Mouse (Mus musculus): ENCODE results near the gene Odf3l1. TPM values are rescaled to one million over a fixed set of nuclear protein-coding genes. Genes with fewer than 3 reads are reported as not detected.

Odf3l1 gene
- polyA plus RNA-seq, 1 experiment from 2014 or later = 0.62 TPM

GRCm38 (mm10) chr9:56882283-56882682, 17.8 kb upstream of the Odf3l1 start:
- WGBS = 53% methylated on average over 4 of the region's 4 CpGs
- Histone ChIP-seq H3K9ac (no peak overlapping the region), H3K4me3 (no peak overlapping the region), H3K36me3 (peaks cover 32% of the 10 kb centered on the region; the same call in 1 of the 2 replicates), H3K27ac (peak overlapping the region; percentile 73), H3K27me3 (no peaks in the 10 kb centered on the region), H3K4me1 (replicated peaks) (peaks cover 48% of the 10 kb centered on the region), H3K4me2 (no peak overlapping the region), H3K9me3 (replicated peaks) (no peaks in the 10 kb centered on the region)
- no peak for ATAC-seq (replicated peaks; ENCODE audit: insufficient number of reproducible peaks, insufficient read depth, low FRiP score, low read depth)

DNA sequence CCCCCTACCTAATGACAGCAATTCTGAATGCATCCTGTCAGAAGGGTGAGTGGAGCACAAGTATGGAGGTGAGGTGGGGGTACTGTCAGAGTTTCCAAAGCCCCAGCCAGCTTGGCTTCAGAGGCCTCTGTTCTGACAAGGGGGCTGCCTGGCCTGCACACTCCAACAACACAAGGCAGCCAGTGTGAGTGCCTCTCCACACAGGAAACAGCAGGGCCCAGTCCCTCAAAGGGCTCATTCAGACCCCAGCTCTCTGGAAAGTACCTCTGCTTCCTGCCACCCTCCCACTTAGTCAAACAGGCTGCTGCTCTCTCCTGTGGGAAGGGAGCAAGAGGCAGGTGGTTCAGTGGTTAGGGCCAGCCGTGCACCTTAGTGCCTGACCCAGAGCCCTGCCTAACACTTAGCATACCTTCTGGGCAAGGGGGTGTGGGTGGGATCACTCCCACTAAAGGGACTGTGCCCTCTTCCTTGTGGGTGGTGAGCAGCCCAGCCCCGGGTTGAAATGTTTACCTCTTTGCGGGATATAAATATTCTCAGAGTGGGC, 17.1 kb upstream of the Odf3l1 start:
- peaks cover 54% of the 10 kb centered on the region for H3K4me1 ChIP-seq (replicated peaks)
- H3K4me3 ChIP-seq = no peak overlapping the region
- H3K9ac ChIP-seq = no peak overlapping the region

DNA sequence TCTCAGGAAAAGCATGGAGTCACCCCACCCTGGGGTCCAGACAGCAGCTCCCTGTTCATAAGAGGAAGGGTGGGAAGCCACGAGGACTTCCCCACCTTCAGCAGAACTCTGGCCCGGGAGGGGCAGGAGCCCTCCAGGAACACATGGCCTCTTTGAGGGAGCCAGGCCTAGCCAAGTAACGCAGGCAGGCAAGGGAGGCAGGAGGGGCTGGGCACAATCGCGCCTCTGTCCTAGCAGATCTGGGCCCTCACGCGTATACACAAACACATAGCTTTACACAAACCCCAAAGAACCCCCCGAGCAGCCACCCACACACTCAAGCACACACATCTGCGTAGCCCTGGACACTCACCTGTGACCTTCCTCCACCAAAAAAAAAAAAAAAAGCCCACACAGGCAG, 16.3 kb upstream of the Odf3l1 start:
- Histone ChIP-seq H3K4me2 (no peak overlapping the region), H3K4me1 (replicated peaks) (peaks cover 59% of the 10 kb centered on the region), H3K9me3 (replicated peaks) (no peaks in the 10 kb centered on the region), H3K36me3 (peaks cover 17% of the 10 kb centered on the region; the same call in 1 of the 2 replicates), H3K27me3 (no peaks in the 10 kb centered on the region), H3K27ac (peak overlapping the region; percentile 13), H3K4me3 (no peak overlapping the region), H3K9ac (no peak overlapping the region)
- 68% methylated on average over 9 of the region's 9 CpGs for WGBS
- no peak for ATAC-seq (replicated peaks; ENCODE audit: insufficient number of reproducible peaks, insufficient read depth, low FRiP score, low read depth)

More for the DNA sequence above, 17.1 kb upstream of the Odf3l1 start:
- Histone ChIP-seq H3K36me3 (peaks cover 26% of the 10 kb centered on the region; the same call in 1 of the 2 replicates), H3K9me3 (replicated peaks) (no peaks in the 10 kb centered on the region), H3K4me2 (no peak overlapping the region), H3K27me3 (no peaks in the 10 kb centered on the region), H3K27ac (peak overlapping the region; percentile 73)
- WGBS = 64% methylated on average over 3 of the region's 3 CpGs
- ATAC-seq (replicated peaks; ENCODE audit: insufficient number of reproducible peaks, insufficient read depth, low FRiP score, low read depth) = peak; percentile 37; the same call in 1 of the 2 replicates

- Histone ChIP-seq H3K9ac (no peak overlapping the region), H3K4me1 (replicated peaks) (peaks cover 68% of the 10 kb centered on the region), H3K27ac (no peak overlapping the region), H3K36me3 (no peaks in the 10 kb centered on the region), H3K9me3 (replicated peaks) (no peaks in the 10 kb centered on the region), H3K27me3 (no peaks in the 10 kb centered on the region), H3K4me3 (no peak overlapping the region), H3K4me2 (no peak overlapping the region)
- 71% methylated on average over 5 of the region's 5 CpGs for WGBS
- no peak for ATAC-seq (replicated peaks; ENCODE audit: insufficient number of reproducible peaks, insufficient read depth, low FRiP score, low read depth)
Observed at GRCm38 (mm10) chr9:56877284-56877683, 12.8 kb upstream of the Odf3l1 start.

GRCm38 (mm10) chr9:56876784-56877183, 12.3 kb upstream of the Odf3l1 start:
- Histone ChIP-seq H3K27ac (peak overlapping the region; percentile 16; the same call in 1 of the 2 replicates), H3K36me3 (no peaks in the 10 kb centered on the region), H3K4me2 (no peak overlapping the region), H3K4me1 (replicated peaks) (peaks cover 68% of the 10 kb centered on the region), H3K9ac (no peak overlapping the region), H3K9me3 (replicated peaks) (no peaks in the 10 kb centered on the region), H3K4me3 (no peak overlapping the region), H3K27me3 (no peaks in the 10 kb centered on the region)
- no peak for ATAC-seq (replicated peaks; ENCODE audit: insufficient number of reproducible peaks, insufficient read depth, low FRiP score, low read depth)
- WGBS = 38% methylated on average over 9 of the region's 9 CpGs

GRCm38 (mm10) chr9:56873097-56873496, 8.6 kb upstream of the Odf3l1 start:
- peaks cover 77% of the 10 kb centered on the region for H3K4me1 ChIP-seq (replicated peaks)
- 0 out of 2 replicates have a peak overlapping the region, but pooled peaks have one; percentile 11 for H3K9ac ChIP-seq
- H3K27me3 ChIP-seq = no peaks in the 10 kb centered on the region
- H3K4me2 ChIP-seq = no peak overlapping the region; the same call in 1 of the 2 replicates
- no peak overlapping the region for H3K4me3 ChIP-seq
- H3K36me3 ChIP-seq = no peaks in the 10 kb centered on the region
- ATAC-seq (replicated peaks; ENCODE audit: insufficient number of reproducible peaks, insufficient read depth, low FRiP score, low read depth) = no peak
- no peaks in the 10 kb centered on the region for H3K9me3 ChIP-seq (replicated peaks)
- 25% methylated on average over 1 of the region's 1 CpGs for WGBS
- H3K27ac ChIP-seq = peak overlapping the region; percentile 87

GRCm38 (mm10) chr9:56872105-56872903, 7.8 kb upstream of the Odf3l1 start:
- no peaks in the 10 kb centered on the region for H3K27me3 ChIP-seq
- no peak for ATAC-seq (replicated peaks; ENCODE audit: insufficient number of reproducible peaks, insufficient read depth, low FRiP score, low read depth)
- peaks cover 85% of the 10 kb centered on the region for H3K4me1 ChIP-seq (replicated peaks)
- WGBS = 72% methylated on average over 5 of the region's 5 CpGs
- H3K27ac ChIP-seq = peak overlapping the region; percentile 87
- H3K9me3 ChIP-seq (replicated peaks) = no peaks in the 10 kb centered on the region
- H3K4me2 ChIP-seq = no peak overlapping the region
- peak overlapping the region; percentile 11; the same call in 1 of the 2 replicates for H3K9ac ChIP-seq
- H3K4me3 ChIP-seq = no peak overlapping the region
- no peaks in the 10 kb centered on the region for H3K36me3 ChIP-seq

DNA sequence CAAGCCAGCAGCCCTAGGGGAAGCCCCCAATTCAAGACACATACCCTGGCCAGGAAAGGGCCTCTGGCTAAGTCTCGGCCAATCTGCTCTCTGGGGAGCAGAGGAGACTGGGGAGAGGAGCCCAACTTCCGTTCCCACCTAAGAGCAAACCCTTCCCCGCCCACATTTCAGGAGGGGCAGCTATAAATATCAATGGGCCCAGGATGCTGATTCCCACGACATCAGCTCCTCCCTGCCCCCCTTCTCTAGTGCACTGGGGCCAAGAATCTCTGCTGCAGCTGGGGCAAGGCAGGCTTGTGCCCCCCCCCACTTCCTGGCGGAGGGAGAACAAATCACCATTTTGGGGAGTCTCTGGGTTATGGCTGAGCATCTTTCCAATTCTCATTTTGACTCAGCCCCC, 6.7 kb upstream of the Odf3l1 start:
- H3K4me2 ChIP-seq = peak overlapping the region; percentile 56
- no peaks in the 10 kb centered on the region for H3K27me3 ChIP-seq
- H3K4me1 ChIP-seq (replicated peaks) = peaks cover 83% of the 10 kb centered on the region
- no peak overlapping the region; the same call in 1 of the 2 replicates for H3K4me3 ChIP-seq
- no peaks in the 10 kb centered on the region for H3K36me3 ChIP-seq
- 10% methylated on average over 5 of the region's 5 CpGs for WGBS
- no peaks in the 10 kb centered on the region for H3K9me3 ChIP-seq (replicated peaks)
- H3K27ac ChIP-seq = peak overlapping the region; percentile 87
- peak overlapping the region; percentile 3; the same call in 1 of the 2 replicates for H3K9ac ChIP-seq
- peak; percentile 27; the same call in 1 of the 2 replicates for ATAC-seq (replicated peaks; ENCODE audit: insufficient number of reproducible peaks, insufficient read depth, low FRiP score, low read depth)

GRCm38 (mm10) chr9:56870778-56871177, 6.3 kb upstream of the Odf3l1 start:
- 19% methylated on average over 10 of the region's 10 CpGs for WGBS
- Histone ChIP-seq H3K27ac (peak overlapping the region; percentile 87), H3K9ac (peak overlapping the region; percentile 3; the same call in 1 of the 2 replicates), H3K4me1 (replicated peaks) (peaks cover 85% of the 10 kb centered on the region), H3K4me2 (peak overlapping the region; percentile 56), H3K4me3 (no peak overlapping the region; the same call in 1 of the 2 replicates), H3K27me3 (no peaks in the 10 kb centered on the region), H3K9me3 (replicated peaks) (no peaks in the 10 kb centered on the region), H3K36me3 (no peaks in the 10 kb centered on the region)
- no peak for ATAC-seq (replicated peaks; ENCODE audit: insufficient number of reproducible peaks, insufficient read depth, low FRiP score, low read depth)

- Histone ChIP-seq H3K4me3 (no peak overlapping the region), H3K9me3 (replicated peaks) (no peaks in the 10 kb centered on the region), H3K4me1 (replicated peaks) (peaks cover 86% of the 10 kb centered on the region), H3K9ac (no peak overlapping the region), H3K27me3 (no peaks in the 10 kb centered on the region), H3K27ac (peak overlapping the region; percentile 28; the same call in 1 of the 2 replicates), H3K4me2 (no peak overlapping the region), H3K36me3 (no peaks in the 10 kb centered on the region)
- 58% methylated on average over 13 of the region's 13 CpGs for WGBS
- no peak for ATAC-seq (replicated peaks; ENCODE audit: insufficient number of reproducible peaks, insufficient read depth, low FRiP score, low read depth)
Observed at GRCm38 (mm10) chr9:56869552-56869951, 5.1 kb upstream of the Odf3l1 start.

GRCm38 (mm10) chr9:56868292-56868691, 3.8 kb upstream of the Odf3l1 start:
- WGBS = 18% methylated on average over 6 of the region's 6 CpGs

More at GRCm38 (mm10) chr9:56868292-56868691, 3.8 kb upstream of the Odf3l1 start:
- Histone ChIP-seq H3K4me3 (peak overlapping the region; percentile 63), H3K4me2 (peak overlapping the region; percentile 67), H3K4me1 (replicated peaks) (peaks cover 86% of the 10 kb centered on the region), H3K36me3 (no peaks in the 10 kb centered on the region), H3K27ac (peak overlapping the region; percentile 91), H3K27me3 (no peaks in the 10 kb centered on the region), H3K9ac (peak overlapping the region; percentile 75), H3K9me3 (replicated peaks) (no peaks in the 10 kb centered on the region)
- ATAC-seq (replicated peaks; ENCODE audit: insufficient number of reproducible peaks, insufficient read depth, low FRiP score, low read depth) = peak; percentile 73

Measured in heart, embryonic 15.5 days (tissue).